Mouse (Mus musculus): ENCODE results near the gene Dll4. TPM values are rescaled to one million over a fixed set of nuclear protein-coding genes. Genes with fewer than 3 reads are reported as not detected.

The Dll4 gene
- polyA plus RNA-seq, 1 experiment = 114 TPM

DNA sequence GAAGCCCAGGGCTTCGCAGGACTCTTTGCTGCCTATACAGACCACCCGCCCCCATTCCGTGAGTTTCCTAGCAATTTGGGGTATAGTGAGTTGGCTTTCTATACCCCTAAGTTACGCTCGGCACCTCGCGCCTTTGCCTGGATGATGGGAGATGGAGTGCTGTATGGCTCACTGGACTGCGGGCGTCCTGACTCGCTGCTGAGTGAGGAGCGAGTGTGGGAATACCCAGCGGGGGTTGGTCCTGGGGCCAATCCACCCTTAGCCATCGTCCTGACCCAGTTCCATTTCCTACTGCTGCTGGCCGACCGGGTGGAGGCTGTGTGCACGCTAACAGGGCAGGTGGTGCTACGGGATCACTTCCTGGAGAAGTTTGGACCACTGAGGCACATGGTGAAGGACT lies 32.3 kb upstream of the Dll4 start:
- TF ChIP-seq CTCF (IDR thresholded peaks at IDR 0.05; ENCODE audit: insufficient read depth, low read length) = no peak
- TF ChIP-seq POLR2A (IDR thresholded peaks at IDR 0.05; ENCODE audit: borderline replicate concordance, extremely low read depth, low read depth, low read length) = no peak
- WGBS = 94% methylated on average over 17 of the region's 17 CpGs
- no peak for DNase-seq
- Histone ChIP-seq H3K4me1 (ENCODE audit: control insufficient read depth, insufficient read depth, low read length) (peaks cover 6% of the 10 kb centered on the region; the same call in 1 of the 2 replicates), H3K4me3 (replicated peaks; ENCODE audit: extremely low read depth, low read depth, low read length) (no peak overlapping the region)

DNA sequence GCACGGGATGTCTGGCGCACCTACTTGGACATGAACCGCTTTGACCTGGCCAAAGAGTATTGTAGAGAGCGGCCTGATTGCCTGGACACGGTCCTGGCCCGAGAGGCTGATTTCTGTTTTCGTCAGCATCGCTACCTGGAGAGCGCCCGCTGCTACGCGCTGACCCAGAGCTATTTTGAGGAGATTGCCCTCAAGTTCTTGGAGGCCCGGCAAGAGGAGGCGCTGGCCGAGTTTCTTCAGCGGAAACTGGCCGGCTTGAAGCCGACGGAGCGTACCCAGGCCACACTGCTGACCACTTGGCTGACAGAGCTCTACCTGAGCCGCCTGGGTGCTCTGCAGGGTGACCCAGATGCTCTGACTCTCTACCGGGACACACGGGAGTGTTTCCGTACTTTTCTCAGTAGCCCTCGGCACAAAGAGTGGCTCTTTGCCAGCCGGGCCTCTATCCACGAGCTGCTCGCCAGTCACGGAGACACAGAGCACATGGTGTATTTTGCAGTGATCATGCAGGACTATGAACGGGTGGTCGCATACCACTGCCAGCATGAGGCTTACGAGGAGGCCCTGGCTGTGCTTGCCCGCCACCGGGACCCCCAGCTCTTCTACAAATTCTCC lies 31.7 kb upstream of the Dll4 start:
- no peak for DNase-seq
- peaks cover 10% of the 10 kb centered on the region for H3K4me1 ChIP-seq (ENCODE audit: control insufficient read depth, insufficient read depth, low read length)
- 90% methylated on average over 34 of the region's 34 CpGs for WGBS
- no peak for TF ChIP-seq CTCF (IDR thresholded peaks at IDR 0.05; ENCODE audit: insufficient read depth, low read length)
- no peak for TF ChIP-seq POLR2A (IDR thresholded peaks at IDR 0.05; ENCODE audit: borderline replicate concordance, extremely low read depth, low read depth, low read length)
- H3K4me3 ChIP-seq (replicated peaks; ENCODE audit: extremely low read depth, low read depth, low read length) = no peak overlapping the region

GRCm38 (mm10) chr2:119294411-119294810 lies 31.2 kb upstream of the Dll4 start:
- TF ChIP-seq CTCF (IDR thresholded peaks at IDR 0.05; ENCODE audit: insufficient read depth, low read length) (no peak), POLR2A (IDR thresholded peaks at IDR 0.05; ENCODE audit: borderline replicate concordance, extremely low read depth, low read depth, low read length) (no peak)
- 93% methylated on average over 18 of the region's 18 CpGs for WGBS
- DNase-seq = no peak
- H3K4me1 ChIP-seq (ENCODE audit: control insufficient read depth, insufficient read depth, low read length) = peaks cover 8% of the 10 kb centered on the region
- H3K4me3 ChIP-seq (replicated peaks; ENCODE audit: extremely low read depth, low read depth, low read length) = no peak overlapping the region

DNA sequence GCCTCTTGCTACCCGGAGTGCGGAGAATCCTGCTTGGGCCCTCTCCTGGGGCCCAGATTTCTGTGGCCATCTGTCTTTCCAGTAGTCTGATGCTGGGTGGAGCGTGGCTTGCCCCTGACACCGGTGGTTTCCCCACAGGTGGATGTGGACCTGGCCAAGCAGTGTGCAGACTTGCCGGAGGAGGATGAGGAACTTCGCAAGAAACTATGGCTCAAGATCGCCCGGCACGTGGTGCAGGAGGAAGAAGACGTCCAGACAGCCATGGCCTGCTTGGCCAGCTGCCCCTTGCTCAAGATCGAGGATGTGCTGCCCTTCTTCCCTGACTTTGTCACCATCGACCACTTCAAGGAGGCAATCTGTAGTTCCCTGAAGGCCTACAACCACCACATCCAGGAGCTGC lies 28.8 kb upstream of the Dll4 start:
- TF ChIP-seq POLR2A (IDR thresholded peaks at IDR 0.05; ENCODE audit: borderline replicate concordance, extremely low read depth, low read depth, low read length) (no peak), CTCF (IDR thresholded peaks at IDR 0.05; ENCODE audit: insufficient read depth, low read length) (no peak)
- no peak for DNase-seq
- no peak overlapping the region for H3K4me3 ChIP-seq (replicated peaks; ENCODE audit: extremely low read depth, low read depth, low read length)
- WGBS = 89% methylated on average over 12 of the region's 12 CpGs
- H3K4me1 ChIP-seq (ENCODE audit: control insufficient read depth, insufficient read depth, low read length) = peaks cover 14% of the 10 kb centered on the region

DNA sequence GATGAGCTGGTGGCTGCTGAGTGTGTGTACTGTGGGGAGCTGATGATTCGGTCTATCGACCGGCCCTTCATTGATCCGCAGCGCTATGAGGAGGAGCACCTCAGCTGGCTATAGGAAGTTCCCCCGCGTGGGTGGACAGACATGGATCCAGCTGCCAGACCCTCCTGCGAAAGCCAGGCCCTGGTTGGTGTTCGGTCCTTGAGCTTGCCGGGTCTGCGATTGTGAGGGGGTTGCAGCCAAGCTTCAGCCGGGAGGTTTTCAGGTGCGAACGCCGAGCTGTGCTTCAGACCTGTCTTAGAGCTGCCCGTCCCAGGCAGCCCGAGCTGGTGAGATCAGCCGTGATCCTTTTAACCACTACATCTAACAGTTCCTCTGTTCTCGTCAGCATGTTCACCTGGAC lies 28.1 kb upstream of the Dll4 start:
- TF ChIP-seq POLR2A (IDR thresholded peaks at IDR 0.05; ENCODE audit: borderline replicate concordance, extremely low read depth, low read depth, low read length) (no peak), CTCF (IDR thresholded peaks at IDR 0.05; ENCODE audit: insufficient read depth, low read length) (no peak)
- 90% methylated on average over 19 of the region's 19 CpGs for WGBS
- DNase-seq = no peak
- Histone ChIP-seq H3K4me1 (ENCODE audit: control insufficient read depth, insufficient read depth, low read length) (peaks cover 14% of the 10 kb centered on the region), H3K4me3 (replicated peaks; ENCODE audit: extremely low read depth, low read depth, low read length) (no peak overlapping the region)

DNA sequence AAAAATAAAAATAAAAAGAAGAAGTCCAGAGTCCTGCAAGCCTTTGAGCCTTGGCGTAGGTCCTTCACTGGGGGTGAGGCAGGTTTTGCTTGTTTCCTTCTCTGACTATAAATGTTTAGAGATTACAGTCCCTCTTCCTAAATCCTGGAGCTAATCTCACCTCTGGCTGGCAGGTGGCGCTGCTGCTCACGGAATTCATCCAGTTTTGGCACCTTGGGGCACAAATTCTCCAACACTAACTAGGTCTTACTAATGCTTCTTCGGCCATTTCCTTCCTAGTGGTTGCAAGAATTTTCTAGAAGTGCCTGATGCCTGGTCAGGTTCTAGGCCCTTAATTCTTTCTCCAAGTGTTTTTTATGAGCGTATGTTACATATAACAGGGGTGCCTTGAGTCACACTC lies 27.3 kb upstream of the Dll4 start:
- WGBS = 24% methylated on average over 5 of the region's 5 CpGs
- peak; percentile 74 for DNase-seq
- peaks cover 14% of the 10 kb centered on the region for H3K4me1 ChIP-seq (ENCODE audit: control insufficient read depth, insufficient read depth, low read length)
- H3K4me3 ChIP-seq (replicated peaks; ENCODE audit: extremely low read depth, low read depth, low read length) = no peak overlapping the region
- no peak for TF ChIP-seq POLR2A (IDR thresholded peaks at IDR 0.05; ENCODE audit: borderline replicate concordance, extremely low read depth, low read depth, low read length)
- TF ChIP-seq CTCF (IDR thresholded peaks at IDR 0.05; ENCODE audit: insufficient read depth, low read length) = peak; percentile 90

GRCm38 (mm10) chr2:119298839-119299238 lies 26.7 kb upstream of the Dll4 start:
- no peak for DNase-seq
- Histone ChIP-seq H3K4me1 (ENCODE audit: control insufficient read depth, insufficient read depth, low read length) (peaks cover 14% of the 10 kb centered on the region), H3K4me3 (replicated peaks; ENCODE audit: extremely low read depth, low read depth, low read length) (no peak overlapping the region)
- 80% methylated on average over 2 of the region's 2 CpGs for WGBS
- TF ChIP-seq POLR2A (IDR thresholded peaks at IDR 0.05; ENCODE audit: borderline replicate concordance, extremely low read depth, low read depth, low read length) = no peak
- TF ChIP-seq CTCF (IDR thresholded peaks at IDR 0.05; ENCODE audit: insufficient read depth, low read length) = no peak

DNA sequence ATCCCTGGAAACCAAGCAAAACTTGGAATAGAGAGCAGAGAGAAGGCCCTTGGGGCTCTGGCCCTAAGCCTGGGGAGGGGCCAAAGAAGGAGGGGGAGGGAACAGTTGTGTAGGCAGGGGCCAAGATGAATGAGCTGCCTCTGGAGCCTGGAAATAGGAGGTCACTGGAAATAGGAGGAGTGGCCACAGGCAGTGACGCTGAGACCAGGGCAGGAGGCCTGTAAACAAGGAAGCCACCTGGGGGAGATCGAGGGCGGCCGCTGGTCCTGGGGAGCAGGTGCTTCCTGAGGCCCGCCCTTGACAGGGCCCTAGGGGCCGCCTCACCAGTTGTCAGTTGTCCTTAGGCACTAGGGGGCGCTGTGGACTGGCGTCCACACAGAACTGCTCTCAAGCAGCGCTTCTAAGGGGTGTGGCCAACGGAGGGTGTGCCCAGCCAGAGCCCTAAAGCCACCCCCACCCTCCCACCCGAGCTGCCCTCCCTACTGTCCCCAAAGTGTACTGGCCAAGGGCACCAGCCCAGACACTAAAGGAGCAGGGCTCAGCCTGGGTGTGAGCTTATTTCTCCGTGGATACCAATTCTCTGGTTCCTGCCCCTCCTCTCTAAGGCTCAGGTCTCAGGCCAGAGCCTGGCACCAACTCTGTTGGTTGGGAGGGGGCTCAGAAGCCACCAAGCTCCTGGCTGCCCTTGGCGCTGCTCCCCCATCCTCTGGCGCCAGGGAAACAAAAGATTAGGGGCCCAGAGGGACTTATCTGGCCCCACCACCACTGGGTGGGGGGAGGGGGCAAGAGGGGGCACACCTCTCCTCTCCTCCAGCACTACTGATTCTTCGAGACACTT lies 25.4 kb upstream of the Dll4 start:
- 5% methylated on average over 15 of the region's 15 CpGs for WGBS
- peak; percentile 78 for DNase-seq
- Histone ChIP-seq H3K4me1 (ENCODE audit: control insufficient read depth, insufficient read depth, low read length) (peaks cover 14% of the 10 kb centered on the region), H3K4me3 (replicated peaks; ENCODE audit: extremely low read depth, low read depth, low read length) (peak overlapping the region; percentile 48)
- TF ChIP-seq POLR2A (IDR thresholded peaks at IDR 0.05; ENCODE audit: borderline replicate concordance, extremely low read depth, low read depth, low read length) (peak; percentile 78; the same call in 1 of the 2 replicates), CTCF (IDR thresholded peaks at IDR 0.05; ENCODE audit: insufficient read depth, low read length) (peak; percentile 76)

- Histone ChIP-seq H3K4me3 (replicated peaks; ENCODE audit: extremely low read depth, low read depth, low read length) (peak overlapping the region; percentile 48), H3K4me1 (ENCODE audit: control insufficient read depth, insufficient read depth, low read length) (peaks cover 14% of the 10 kb centered on the region)
- TF ChIP-seq POLR2A (IDR thresholded peaks at IDR 0.05; ENCODE audit: borderline replicate concordance, extremely low read depth, low read depth, low read length) = peak; percentile 29; the same call in 1 of the 2 replicates
- no peak for TF ChIP-seq CTCF (IDR thresholded peaks at IDR 0.05; ENCODE audit: insufficient read depth, low read length)
- 24% methylated on average over 7 of the region's 7 CpGs for WGBS
- no peak for DNase-seq
Observed at GRCm38 (mm10) chr2:119300819-119301493, 24.6 kb upstream of the Dll4 start.
